Mouse (Mus musculus): ENCODE results near the gene Hivep2.

GRCm38 (mm10) chr10:14131307-14131706 is 165.4 kb downstream of the Hivep2 start:
- TF ChIP-seq CTCF (IDR thresholded peaks at IDR 0.05; ENCODE audit: borderline replicate concordance, control insufficient read depth, extremely low read depth, insufficient read depth, low read length, poor library complexity), result no peak
- TF ChIP-seq POLR2A (IDR thresholded peaks at IDR 0.05; ENCODE audit: control insufficient read depth, extremely low read depth, insufficient read depth, low read length, poor library complexity), result no peak
